Mouse (Mus musculus) intestine, postnatal 0 days (tissue): ENCODE data around the gene Rffl. TPM values are rescaled to one million over a fixed set of nuclear protein-coding genes. Genes with fewer than 3 reads are reported as not detected.

ENCODE experiments used
- ATAC-seq: fragments of 200-750 bp; cut with Nextera tagmentation; 2 replicates; pipeline ENCODE4 v1.8.0; 2017; ENCODE audit warnings: mild to moderate bottlenecking, moderate TSS enrichment, moderate library complexity
- H3K27ac ChIP-seq: fragments of 300-500 bp; sonication (generic); 2 replicates; pipeline ENCODE4 v1.5.1; 2014; ENCODE audit warnings: mild to moderate bottlenecking, low read depth, low read length, moderate library complexity
- H3K27me3 ChIP-seq: fragments of 300-500 bp; sonication (generic); replicated peaks from 2 replicates; pipeline ENCODE4 v1.6.1; 2014; ENCODE audit warnings: low read length, mixed read lengths; ENCODE audit not compliant: control insufficient read depth, insufficient read depth
- H3K36me3 ChIP-seq: fragments of 300-500 bp; sonication (generic); 2 replicates; pipeline ENCODE4 v1.6.1; 2014; ENCODE audit warnings: mild to moderate bottlenecking, moderate library complexity; ENCODE audit not compliant: control insufficient read depth, insufficient read depth
- H3K4me1 ChIP-seq: fragments of 300-500 bp; sonication (generic); replicated peaks from 2 replicates; pipeline ENCODE4 v1.6.1; 2014; ENCODE audit warnings: antibody characterized with exemption, low read length, mixed read lengths; ENCODE audit not compliant: control insufficient read depth, insufficient read depth
- H3K4me2 ChIP-seq: fragments of 300-500 bp; sonication (generic); replicated peaks from 2 replicates; pipeline ENCODE4 v1.6.1; 2014; ENCODE audit warnings: low read depth, mild to moderate bottlenecking, moderate library complexity
- H3K4me3 ChIP-seq: fragments of 300-500 bp; sonication (generic); 2 replicates; pipeline ENCODE4 v1.5.1; 2014; ENCODE audit warnings: low read depth, low read length
- H3K9ac ChIP-seq: fragments of 300-500 bp; sonication (generic); 2 replicates; pipeline ENCODE4 v1.6.1; 2014; ENCODE audit warnings: mild to moderate bottlenecking, low read depth, low read length
- H3K9me3 ChIP-seq: fragments of 300-500 bp; sonication (generic); 2 replicates; pipeline ENCODE4 v1.6.1; 2016; ENCODE audit warnings: mixed run types; ENCODE audit not compliant: control insufficient read depth
- CTCF ChIP-seq: sonication (generic); IDR thresholded peaks from 2 replicates; pipeline ENCODE4 v1.5.1; 2016; ENCODE audit warnings: low read depth, mild to moderate bottlenecking, control low read depth, antibody characterized with exemption, moderate library complexity
- WGBS: fragments of 180-500 bp; shearing (Covaris S2); extraction: QIAGEN DNeasy Blood & Tissue Kit; methylation state at CpG from one replicate; pipeline ENCODE4 v1.1.7; 2014; 5-methylcytosine and 5-hydroxymethylcytosine counted together
- polyA plus RNA-seq: library from polyadenylated mRNA; unstranded; fragments of >200 nt; fragmentation: Nextera tagmentation; extraction: Ambion mirVana; gene quantifications from 2 replicates; pipeline ENCODE4 v1.2.1, GENCODE M21; 2015

Rffl gene
- polyA plus RNA-seq, 1 experiment from 2014 or later: 9.7 TPM

DNA sequence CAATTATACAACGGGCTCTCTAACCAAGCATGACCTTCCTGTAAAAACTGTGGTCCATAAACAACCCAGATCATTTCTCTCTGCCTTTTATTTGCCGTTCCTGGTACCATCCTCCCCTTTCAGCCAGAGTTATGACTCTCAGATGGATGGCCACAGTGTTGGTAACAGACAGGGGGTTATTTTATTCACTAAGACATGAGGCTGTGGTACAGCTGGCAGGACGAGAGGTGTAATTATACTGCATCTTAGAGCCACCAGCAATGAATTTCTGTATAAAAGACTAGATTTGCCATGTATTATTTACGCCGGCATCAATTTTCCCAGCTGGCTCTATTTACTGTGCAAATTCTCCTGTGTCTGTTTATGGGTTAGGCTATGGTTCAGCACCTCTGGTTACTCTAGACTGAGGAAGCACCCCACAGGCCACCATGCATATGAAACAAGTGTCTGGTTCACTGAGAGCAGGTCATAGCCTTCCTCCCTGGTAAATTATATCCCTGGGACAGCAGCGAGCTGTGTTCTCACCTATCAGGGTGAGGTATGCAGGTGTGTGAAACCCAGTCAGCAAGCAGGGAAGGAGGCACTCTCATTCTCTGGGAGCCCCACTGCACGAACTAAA lies 6.8 kb upstream of the Rffl start:
- H3K4me2 ChIP-seq: no peak overlapping the region
- H3K27ac ChIP-seq: no peak overlapping the region
- no peak for TF ChIP-seq CTCF
- H3K27me3 ChIP-seq: no peaks in the 10 kb centered on the region
- H3K4me3 ChIP-seq: no peak overlapping the region
- H3K9me3 ChIP-seq: no peaks in the 10 kb centered on the region
- no peak for ATAC-seq
- no peaks in the 10 kb centered on the region for H3K4me1 ChIP-seq
- H3K36me3 ChIP-seq: peaks cover 15% of the 10 kb centered on the region
- no peak overlapping the region for H3K9ac ChIP-seq
- WGBS: 88% methylated on average over 7 of the region's 7 CpGs

- Histone ChIP-seq H3K27me3 (no peaks in the 10 kb centered on the region), H3K9me3 (no peaks in the 10 kb centered on the region), H3K27ac (no peak overlapping the region), H3K4me2 (no peak overlapping the region), H3K4me1 (no peaks in the 10 kb centered on the region), H3K36me3 (peaks cover 10% of the 10 kb centered on the region; the same call in 1 of the 2 replicates), H3K4me3 (no peak overlapping the region), H3K9ac (no peak overlapping the region)
- no peak for TF ChIP-seq CTCF
- WGBS: 91% methylated on average over 5 of the region's 5 CpGs
- no peak for ATAC-seq
These were observed 4.6 kb upstream of the Rffl start for GRCm38 (mm10) chr11:82875631-82876030.

- Histone ChIP-seq H3K36me3 (peaks cover 10% of the 10 kb centered on the region; the same call in 1 of the 2 replicates), H3K9ac (no peak overlapping the region), H3K27me3 (no peaks in the 10 kb centered on the region), H3K4me1 (no peaks in the 10 kb centered on the region), H3K4me2 (no peak overlapping the region), H3K9me3 (no peaks in the 10 kb centered on the region), H3K27ac (no peak overlapping the region), H3K4me3 (no peak overlapping the region)
- ATAC-seq: no peak
- WGBS: 50% methylated on average over 5 of the region's 5 CpGs
- no peak for TF ChIP-seq CTCF
These were observed 3.9 kb upstream of the Rffl start for GRCm38 (mm10) chr11:82874924-82875323.

GRCm38 (mm10) chr11:82870173-82871030 lies 608 bp downstream of the Rffl start:
- TF ChIP-seq CTCF: no peak
- no peaks in the 10 kb centered on the region for H3K27me3 ChIP-seq
- peak; percentile 80 for ATAC-seq
- no peaks in the 10 kb centered on the region for H3K36me3 ChIP-seq
- H3K27ac ChIP-seq: peak overlapping the region; percentile 87
- under 1% methylated on average over 36 of the region's 36 CpGs for WGBS
- no peaks in the 10 kb centered on the region for H3K9me3 ChIP-seq
- H3K4me3 ChIP-seq: peak overlapping the region; percentile 95
- peak overlapping the region; percentile 81 for H3K9ac ChIP-seq
- H3K4me2 ChIP-seq: peak overlapping the region; percentile 77
- no peaks in the 10 kb centered on the region for H3K4me1 ChIP-seq

DNA sequence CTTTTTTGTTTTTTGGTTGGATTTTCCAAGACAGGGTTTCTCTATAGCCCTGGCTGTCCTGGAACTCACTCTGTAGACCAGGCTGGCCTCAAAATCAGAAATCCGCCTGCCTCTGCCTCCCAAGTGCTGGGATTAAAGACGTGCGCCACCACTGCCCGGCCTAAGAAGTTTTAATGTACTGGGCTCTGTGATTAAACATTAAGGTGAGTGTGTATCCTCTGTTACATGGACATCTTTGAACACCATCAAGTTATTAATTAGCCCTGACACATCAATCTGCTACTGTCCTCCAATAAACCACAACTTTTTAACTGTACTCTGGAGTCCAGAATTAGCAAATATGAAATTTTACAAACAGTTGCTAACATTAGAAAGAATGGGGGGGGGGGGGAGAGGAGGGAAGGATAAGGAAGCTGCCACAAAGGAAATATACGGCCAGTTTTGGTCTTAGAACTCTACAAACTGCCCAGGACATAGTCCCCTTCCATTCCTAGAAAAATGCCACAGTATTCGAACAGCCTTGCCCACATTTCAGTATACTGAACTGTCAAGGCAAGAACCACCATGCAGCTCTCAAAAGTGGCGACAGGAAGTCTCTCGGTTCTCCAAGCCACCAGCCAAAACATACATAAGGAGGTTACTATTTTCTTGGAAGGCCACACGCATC lies 1.4 kb downstream of the Rffl start:
- 51% methylated on average over 9 of the region's 9 CpGs for WGBS
- Histone ChIP-seq H3K4me2 (peak overlapping the region; percentile 77), H3K9me3 (no peaks in the 10 kb centered on the region), H3K36me3 (no peaks in the 10 kb centered on the region), H3K4me1 (no peaks in the 10 kb centered on the region), H3K27me3 (no peaks in the 10 kb centered on the region), H3K4me3 (peak overlapping the region; percentile 95), H3K9ac (peak overlapping the region; percentile 81; the same call in 1 of the 2 replicates), H3K27ac (peak overlapping the region; percentile 87)
- no peak for ATAC-seq
- TF ChIP-seq CTCF: no peak

DNA sequence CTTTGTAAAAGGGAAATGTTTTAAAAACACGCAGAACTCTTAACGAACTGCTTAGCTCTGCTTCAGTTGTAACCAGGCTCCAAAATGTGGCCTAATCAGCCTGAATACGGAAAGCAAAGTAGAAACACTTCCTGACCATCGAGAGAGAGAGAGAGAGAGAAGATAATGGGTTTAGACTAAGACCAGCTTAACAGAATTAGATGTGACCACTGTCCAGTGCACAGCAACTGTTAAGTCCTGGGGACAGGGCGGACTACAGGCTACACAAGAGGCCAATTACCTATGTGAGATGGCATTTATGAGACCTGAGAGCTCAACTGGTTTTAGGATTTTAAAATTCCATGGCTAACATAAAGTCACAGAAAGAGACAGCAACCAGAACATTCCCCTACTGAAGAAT lies 3.1 kb downstream of the Rffl start:
- Histone ChIP-seq H3K4me2 (no peak overlapping the region), H3K4me3 (no peak overlapping the region), H3K9ac (no peak overlapping the region), H3K36me3 (no peaks in the 10 kb centered on the region), H3K9me3 (no peaks in the 10 kb centered on the region), H3K27me3 (no peaks in the 10 kb centered on the region), H3K4me1 (no peaks in the 10 kb centered on the region), H3K27ac (no peak overlapping the region)
- WGBS: 79% methylated on average over 5 of the region's 5 CpGs
- no peak for ATAC-seq
- TF ChIP-seq CTCF: no peak
